Mouse (Mus musculus) v-Abl transformed pro-B cells (cell line): Measurements from ENCODE around the gene Fcrl5.
"Not testable (repeated sequence)": the region's sequence is repeated elsewhere in the genome, so short reads cannot be mapped to it uniquely, and the experiment has no call there.

Experiments used
- in situ Hi-C, 2 experiments: fragments of 400-800 bp; cut with MboI; formaldehyde crosslinking; loops; one replicate each; pipeline ENCODE4 v1.15.1; 2025; ENCODE audit not compliant: unreplicated experiment in 2 of 2

Fcrl5 gene

GRCm38 (mm10) chr3:87435479-87435878 is at the start of gene Fcrl5:
Fcrl5 (plus strand) TSS chr3:87435773.
- in situ Hi-C loops: no loop called here

- in situ Hi-C loops: no loop called here
Observed at GRCm38 (mm10) chr3:87390935-87391334, 44.6 kb upstream of the Fcrl5 start.

GRCm38 (mm10) chr3:87398809-87399208 is 36.8 kb upstream of the Fcrl5 start:
- in situ Hi-C loops: no loop called here

GRCm38 (mm10) chr3:87399906-87400305 is 35.7 kb upstream of the Fcrl5 start:
- in situ Hi-C loops: loop anchor here in 1 of 2 experiments (5.0 kb wide), 1 partner anchor 73 kb away; no protein-coding TSS in a partner anchor

GRCm38 (mm10) chr3:87401321-87401720 is 34.3 kb upstream of the Fcrl5 start:
- in situ Hi-C loops: loop anchor here in 1 of 2 experiments (5.0 kb wide), 1 partner anchor 74 kb away; no protein-coding TSS in a partner anchor

GRCm38 (mm10) chr3:87408171-87408570 is 27.4 kb upstream of the Fcrl5 start:
- in situ Hi-C loops: loop anchor here in 1 of 2 experiments (5.0 kb wide), 1 partner anchor 86 kb away; no protein-coding TSS in a partner anchor

GRCm38 (mm10) chr3:87409196-87409935 is 26.2 kb upstream of the Fcrl5 start:
- in situ Hi-C loops: loop anchor here in 1 of 2 experiments (5.0 kb wide), 1 partner anchor 87 kb away; no protein-coding TSS in a partner anchor

GRCm38 (mm10) chr3:87410605-87411004 is 25.0 kb upstream of the Fcrl5 start:
- in situ Hi-C loops: loop anchor here in 1 of 2 experiments (5.0 kb wide), 3 partner anchors 87 to 168 kb away; no protein-coding TSS in a partner anchor

GRCm38 (mm10) chr3:87411150-87411549 is 24.4 kb upstream of the Fcrl5 start:
- in situ Hi-C loops: loop anchor here in 1 of 2 experiments (5.0 kb wide), 3 partner anchors 86 to 169 kb away; no protein-coding TSS in a partner anchor

GRCm38 (mm10) chr3:87420645-87421044 is 14.9 kb upstream of the Fcrl5 start:
- in situ Hi-C loops: loop anchor here in 1 of 2 experiments (5.0 kb wide), 2 partner anchors 142 to 173 kb away; no protein-coding TSS in a partner anchor

GRCm38 (mm10) chr3:87422386-87422910 is 13.1 kb upstream of the Fcrl5 start:
- in situ Hi-C loops: loop anchor here in 1 of 2 experiments (5.0 kb wide), 2 partner anchors 140 to 175 kb away; no protein-coding TSS in a partner anchor

GRCm38 (mm10) chr3:87440586-87440985 is 5.0 kb downstream of the Fcrl5 start:
- in situ Hi-C loops: no loop called here

- in situ Hi-C loops: no loop called here
Observed at GRCm38 (mm10) chr3:87443968-87444367, 8.4 kb downstream of the Fcrl5 start.

GRCm38 (mm10) chr3:87465454-87465853 is 29.9 kb downstream of the Fcrl5 start:
- in situ Hi-C loops: no loop called here

- in situ Hi-C loops: no loop called here
Observed at GRCm38 (mm10) chr3:87467011-87467410, 31.4 kb downstream of the Fcrl5 start.

- in situ Hi-C loops: no loop called here
Observed at GRCm38 (mm10) chr3:87467416-87467815, 31.8 kb downstream of the Fcrl5 start.

GRCm38 (mm10) chr3:87477948-87478347 is 42.4 kb downstream of the Fcrl5 start:
- in situ Hi-C loops: not testable (repeated sequence)

GRCm38 (mm10) chr3:87478596-87478995 is 43.0 kb downstream of the Fcrl5 start:
- in situ Hi-C loops: not testable (repeated sequence)

- in situ Hi-C loops: not testable (repeated sequence)
Observed at GRCm38 (mm10) chr3:87479230-87479629, 43.7 kb downstream of the Fcrl5 start.

GRCm38 (mm10) chr3:87487392-87487791 is 51.8 kb downstream of the Fcrl5 start:
- in situ Hi-C loops: no loop called here

- in situ Hi-C loops: no loop called here
Observed at GRCm38 (mm10) chr3:87487911-87488310, 52.3 kb downstream of the Fcrl5 start.
